Mouse (Mus musculus) heart, postnatal 4 days (tissue): ENCODE measurements at regions not wholly inside any gene's neighbourhood (a gene's known extent, or its start where the extent isn't known, plus 50 kb on each side); places are given as distances from the start of the nearest gene placed in this dataset.
A peak's percentile ranks its signal among the peaks of the same experiment; 100 is the strongest.

Source experiments
- DNase-seq: peaks from one replicate; pipeline ENCODE4 v3.0.0; 2021

DNA sequence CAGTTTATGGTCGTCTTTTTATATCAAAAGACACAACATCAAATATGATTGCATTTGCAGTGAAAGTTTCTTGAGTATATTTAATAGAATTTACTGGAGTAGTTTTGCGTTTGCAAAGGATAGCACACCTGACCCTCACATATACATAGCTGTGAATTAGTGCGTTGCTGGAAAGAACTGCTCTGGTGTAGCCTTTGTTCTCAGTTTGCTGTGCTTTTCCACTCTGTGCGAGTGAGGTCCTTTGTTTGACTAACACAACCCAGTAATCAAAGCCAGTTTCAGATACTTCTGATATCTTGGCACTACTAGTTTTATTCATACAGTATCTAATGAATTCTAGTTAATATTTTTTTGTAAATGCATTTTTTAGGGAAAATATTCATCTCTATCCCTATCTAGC is 84.7 kb downstream of the Trim52 start:
- no peak for DNase-seq

DNA sequence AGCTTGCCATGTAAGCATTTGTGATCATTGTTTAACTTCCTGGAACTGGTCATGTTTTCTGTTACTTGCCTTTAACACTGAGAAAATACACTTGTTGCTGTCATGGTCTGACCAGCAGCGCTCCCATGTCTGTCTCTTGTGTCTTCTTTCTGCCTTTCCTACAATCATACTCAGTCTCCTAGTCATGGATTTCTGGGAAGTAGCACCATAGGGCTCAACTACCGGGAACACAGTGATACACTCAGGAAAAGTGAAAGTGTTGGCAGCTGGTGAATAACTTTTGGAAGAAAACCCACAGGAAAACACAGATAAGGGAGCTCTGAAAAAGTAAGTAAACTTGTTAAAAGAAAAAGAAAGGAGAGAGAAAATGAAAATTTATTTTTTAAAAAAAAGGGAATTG is 87.6 kb downstream of the Trim52 start:
- DNase-seq: no peak

DNA sequence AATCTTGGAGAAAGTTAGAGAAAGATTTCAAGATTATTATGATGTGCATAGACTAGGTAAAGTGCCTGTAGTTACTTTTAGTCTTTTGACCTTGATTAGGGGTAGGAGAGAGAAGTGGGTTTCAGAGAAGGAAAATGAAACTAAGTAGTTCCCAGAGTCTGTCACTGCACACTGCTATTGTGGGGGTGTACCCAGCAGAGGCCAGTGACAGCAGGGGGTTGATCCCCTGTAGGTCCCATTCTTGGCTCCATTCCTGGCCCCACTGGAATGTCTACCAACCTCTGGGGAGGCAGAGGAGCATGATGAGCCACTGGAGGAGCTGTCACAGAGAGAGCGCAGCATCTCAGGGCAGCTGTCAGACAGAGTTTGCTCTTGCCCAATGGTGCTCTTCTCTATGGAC is 88.1 kb downstream of the Trim52 start:
- no peak for DNase-seq

DNA sequence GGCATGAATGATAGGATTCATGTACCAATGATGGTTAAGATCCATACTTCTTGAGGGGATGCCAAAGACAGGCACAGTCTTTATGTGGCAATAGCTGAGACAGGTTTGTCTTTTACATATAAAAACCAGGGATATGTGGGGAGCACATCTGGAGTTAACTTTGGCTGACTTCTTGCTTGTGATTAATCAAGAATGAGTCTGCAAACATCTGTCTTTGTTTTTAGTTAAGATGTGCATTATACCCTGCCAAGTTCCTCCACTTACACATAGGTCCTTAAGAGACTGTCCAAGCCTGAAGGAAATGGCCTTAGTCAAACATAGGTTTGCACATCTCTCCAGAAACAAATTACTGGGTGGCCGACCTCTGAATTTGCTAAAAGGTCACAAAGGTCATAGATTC is 91.8 kb downstream of the Trim52 start:
- no peak for DNase-seq

DNA sequence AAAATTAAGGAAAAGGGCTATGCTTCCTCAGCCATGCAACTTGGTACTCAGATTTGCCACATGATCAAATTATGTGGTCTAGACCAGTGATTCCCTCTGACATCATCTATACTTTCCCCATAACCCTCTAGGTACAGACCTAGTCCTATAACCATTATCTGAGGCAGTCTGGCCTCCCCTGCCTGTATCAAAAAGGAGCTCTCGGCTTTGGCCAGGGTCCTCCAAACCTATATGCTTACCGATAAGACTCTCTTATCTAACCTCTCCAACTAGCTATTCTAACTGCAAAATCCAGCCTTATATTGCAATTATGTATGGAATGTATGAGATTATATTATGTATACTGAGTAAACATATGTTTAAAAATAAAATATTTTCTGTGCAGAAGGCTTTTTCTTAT is 93.1 kb downstream of the Trim52 start:
- no peak for DNase-seq

DNA sequence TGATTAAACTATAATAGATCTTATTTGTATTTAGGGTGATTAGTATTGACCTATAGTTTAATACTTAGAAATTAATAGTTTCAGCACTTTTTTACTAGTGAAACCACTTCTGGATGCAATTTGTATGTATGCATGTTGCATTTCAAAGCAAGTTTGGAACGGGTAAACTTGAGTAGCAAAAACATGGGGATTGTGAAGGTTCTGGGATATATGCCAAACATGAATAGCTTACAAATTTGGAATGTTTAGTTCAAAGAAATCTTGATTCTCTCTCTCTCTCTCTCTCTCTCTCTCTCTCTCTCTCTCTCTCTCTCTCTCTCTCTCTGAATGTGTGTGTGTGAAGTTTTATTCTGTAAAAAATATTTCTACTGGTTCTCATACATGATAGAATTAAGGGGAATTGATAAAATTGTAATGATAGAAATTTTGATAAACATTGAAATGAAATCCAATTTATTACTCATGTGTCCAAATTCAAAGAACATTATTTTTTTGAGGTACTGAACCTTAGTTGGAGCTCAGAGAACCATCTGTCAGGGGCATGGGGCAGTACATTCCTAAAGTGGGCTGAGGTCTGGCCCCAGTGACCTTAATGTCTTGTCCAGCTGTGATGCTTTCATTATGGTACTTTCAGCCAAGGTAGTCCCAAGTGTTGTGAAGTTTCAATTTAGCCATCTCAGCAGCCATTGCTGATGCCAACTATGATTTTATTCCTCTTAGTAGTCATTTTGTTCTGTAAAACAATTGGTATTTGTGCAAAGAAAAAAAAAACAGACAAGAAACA is 93.7 kb downstream of the Trim52 start:
- DNase-seq: no peak

DNA sequence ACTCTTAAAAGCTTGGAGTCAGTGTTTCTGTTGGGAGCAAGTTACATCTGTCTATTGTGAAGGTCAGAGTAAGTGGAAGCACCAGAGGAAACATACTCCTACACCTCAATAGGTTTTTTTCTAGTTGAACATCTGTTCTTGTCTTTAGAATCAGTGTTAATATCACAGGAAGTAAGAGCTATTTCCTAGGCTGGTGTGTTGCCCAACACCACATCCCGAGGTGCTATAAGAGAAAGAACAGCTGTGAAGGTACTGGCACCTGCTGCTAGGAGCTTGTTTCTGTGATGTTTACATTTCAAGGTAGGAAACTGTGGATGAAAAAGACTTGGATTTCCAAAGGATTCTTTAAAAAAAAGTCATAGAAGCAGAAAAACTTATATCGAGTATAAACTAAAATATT is 105.1 kb downstream of the Trim52 start:
- no peak for DNase-seq

DNA sequence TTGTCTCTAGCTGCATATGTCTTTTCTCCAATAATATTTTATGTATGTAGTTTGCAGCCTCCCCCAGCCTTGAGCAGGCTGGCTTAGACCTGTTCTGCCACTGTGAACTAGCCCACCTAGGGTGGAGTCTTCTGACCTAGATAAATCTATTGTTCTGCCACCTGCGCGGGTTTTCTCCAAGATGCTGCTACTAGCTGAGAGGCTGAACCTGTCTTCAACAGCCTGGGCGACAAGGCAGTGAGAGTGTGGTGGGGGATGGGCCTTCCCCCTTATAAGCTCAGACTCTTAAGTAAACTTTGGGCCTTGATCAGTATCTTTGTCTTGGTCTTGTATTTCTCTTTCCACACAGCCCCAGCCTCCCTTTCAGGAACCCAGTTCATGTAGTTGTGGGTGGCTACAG is 111.7 kb downstream of the Trim52 start:
- no peak for DNase-seq

DNA sequence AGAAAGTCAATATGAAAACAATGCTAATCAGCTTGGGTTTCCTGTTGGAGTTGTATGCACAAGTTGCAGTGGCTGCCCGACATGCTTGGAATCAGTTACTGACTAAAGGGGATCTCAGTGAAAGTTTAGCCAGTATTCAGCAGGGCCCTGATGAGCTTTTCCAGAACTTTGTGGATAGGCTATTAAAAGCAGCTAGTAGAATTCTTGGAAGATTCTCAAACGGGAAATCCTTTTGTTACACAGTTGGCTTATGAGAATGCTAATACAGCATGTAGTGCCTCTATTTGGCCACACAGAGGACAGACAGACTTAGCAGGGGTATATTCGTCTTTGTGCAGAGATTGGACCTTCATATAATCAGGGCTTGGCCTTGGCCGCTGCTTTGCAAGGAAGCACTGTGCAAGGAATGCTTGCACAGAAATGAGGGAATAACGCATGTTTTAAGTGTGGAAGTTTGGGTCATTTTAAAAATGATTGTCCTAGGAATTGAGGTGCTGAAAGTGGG is 113.3 kb downstream of the Trim52 start:
- no peak for DNase-seq

DNA sequence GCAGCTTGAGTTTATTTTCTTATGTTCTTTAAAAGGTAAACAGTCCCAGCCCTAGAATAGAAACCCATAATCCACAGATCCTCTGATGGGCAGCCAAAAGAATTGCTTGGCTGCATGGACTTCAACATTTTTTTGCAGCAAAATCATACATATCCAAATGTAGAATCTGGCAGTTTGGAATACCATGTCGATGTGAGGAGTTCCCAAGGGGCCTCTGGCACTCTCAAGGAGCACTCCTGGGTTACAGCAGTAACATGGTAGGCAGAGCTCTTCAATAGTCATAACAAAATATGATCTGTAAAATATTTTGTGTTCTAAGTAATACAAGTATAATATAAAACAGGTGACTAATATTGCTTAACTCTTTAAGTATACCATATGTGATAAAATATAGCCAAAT is 119.4 kb downstream of the Trim52 start:
- DNase-seq: no peak

DNA sequence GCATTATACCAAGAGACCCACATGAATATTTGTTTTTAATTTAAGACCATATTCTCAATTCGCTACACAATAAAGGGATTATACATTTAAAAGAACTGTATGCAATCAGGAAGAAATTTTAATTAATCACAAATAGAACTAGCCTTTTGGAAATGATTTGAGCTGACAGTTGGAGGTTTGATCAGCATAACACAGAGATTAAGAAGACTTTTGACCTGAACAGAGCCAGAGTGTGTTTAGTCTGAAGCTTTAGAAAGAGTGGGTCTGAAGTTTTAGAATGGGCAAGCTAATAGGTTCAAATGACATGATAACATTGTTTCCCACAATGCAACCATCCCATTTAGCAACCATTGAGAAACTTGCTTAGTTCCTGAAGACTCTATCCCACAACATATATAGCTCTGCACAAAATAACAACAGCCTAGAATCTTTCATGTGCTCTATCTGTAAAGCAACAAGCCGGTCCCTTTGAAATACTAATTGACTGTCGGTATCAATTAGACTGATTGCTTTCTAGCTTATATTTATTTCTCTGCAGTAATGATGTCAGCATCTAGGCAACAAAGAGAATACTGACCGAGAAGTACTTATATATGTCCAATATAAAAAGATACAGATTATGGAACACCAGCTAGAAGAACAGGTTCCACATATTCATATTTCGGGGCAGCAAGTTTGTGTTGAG is 135.9 kb downstream of the Trim52 start:
- DNase-seq: no peak

DNA sequence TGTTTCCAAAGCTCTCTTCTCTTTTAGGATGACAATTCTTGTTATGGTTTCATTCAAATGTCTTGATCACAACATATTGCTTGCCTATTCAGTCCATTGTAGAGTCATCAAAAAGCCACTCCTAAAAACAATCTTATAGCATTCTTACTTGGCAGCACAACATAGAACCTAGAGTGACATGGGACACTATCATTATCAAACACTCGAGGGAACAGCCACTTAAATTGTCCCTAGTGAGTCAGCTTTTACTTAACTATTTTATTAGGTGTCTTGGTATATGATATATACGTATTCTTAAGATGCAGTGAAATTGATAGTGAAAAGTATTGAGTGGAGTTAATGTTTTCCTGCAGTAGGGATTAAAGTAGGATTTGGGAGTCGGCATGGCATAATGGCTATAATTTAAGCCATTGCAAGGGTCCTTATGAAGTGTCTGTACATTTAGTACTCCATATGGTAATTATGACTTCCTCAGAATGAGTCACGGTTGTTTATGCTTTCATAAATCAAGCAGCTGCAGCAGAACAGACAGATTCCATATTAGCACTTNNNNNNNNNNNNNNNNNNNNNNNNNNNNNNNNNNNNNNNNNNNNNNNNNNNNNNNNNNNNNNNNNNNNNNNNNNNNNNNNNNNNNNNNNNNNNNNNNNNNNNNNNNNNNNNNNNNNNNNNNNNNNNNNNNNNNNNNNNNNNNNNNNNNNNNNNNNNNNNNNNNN is 153.6 kb downstream of the Trim52 start:
- DNase-seq: no peak

DNA sequence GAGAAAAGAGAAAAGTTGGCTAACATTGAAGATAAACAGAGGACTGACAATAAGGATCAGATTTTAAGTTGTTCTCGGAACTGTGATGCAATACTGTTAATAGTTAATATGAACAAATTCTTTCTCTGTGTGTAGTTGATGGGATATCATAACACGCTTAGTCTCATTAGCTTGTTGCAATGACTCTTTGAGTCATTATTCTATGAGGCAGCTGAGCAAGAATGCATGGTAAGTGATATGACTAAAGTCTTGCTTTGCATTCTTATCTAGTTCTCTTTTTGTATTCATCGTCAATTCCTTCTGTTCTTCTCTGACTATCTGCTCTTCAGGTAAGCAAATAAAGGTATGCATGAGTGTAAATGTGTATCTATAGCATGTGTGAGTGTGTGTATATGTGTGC is 159.3 kb downstream of the Trim52 start:
- no peak for DNase-seq

DNA sequence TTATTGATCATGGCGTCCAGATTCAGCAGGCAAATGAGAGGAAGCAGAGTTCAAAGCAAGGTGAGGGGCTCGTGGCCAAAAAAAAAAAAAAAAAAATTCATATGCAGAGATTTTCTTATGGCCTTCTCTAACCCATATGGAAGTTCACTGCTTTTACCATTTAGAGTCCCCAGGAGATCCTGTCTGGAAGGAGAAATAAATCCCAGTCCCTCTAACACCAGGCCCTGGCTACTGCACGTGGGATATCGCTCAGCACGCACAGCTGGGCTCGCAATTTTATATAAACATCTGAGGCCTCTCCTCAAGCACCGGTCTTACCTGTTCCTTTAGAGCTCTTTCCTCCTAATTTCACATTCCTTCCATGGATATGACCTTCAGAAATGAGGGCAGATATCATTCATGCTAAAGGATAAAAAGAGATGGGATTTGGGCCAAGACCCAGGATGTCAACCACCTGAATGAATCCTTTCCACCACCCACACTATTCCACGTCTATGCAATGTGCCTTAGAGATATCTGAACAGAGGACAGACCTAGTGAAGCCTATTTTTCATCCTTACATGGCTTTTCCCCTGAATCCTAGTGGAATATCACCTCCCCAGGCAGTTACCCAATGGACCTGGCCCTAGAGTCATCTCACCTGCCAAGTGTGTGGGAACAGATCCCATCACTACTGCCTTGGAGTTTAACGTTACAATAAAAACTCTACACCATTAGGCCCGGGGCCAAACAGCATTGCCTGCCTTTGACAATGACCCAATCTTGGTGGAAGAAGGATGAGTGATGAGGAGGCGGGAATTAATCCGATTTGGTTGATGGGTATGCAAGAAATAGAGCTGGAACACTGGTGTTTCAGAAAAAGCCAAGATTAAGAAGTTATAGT is 161.9 kb downstream of the Trim52 start:
- no peak for DNase-seq

DNA sequence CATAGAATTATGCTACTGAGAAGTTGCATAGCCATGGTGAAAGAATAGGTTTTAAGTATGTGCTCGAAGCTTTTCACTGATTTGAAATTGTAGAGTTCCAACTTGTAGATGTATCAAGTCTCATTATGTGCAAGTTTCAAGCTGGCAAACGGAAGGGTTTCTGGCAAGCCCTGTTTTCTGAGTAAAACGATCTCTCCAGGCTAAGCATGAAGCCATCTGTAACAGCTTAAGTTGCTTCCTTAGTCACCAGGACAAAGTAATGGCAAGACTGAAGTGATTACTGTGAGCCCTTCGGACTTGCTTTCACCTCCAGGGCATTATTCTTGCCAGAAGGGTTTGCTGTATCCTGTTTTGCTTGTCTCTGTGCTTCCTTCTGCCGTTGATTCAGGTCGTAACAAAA is 163.7 kb downstream of the Trim52 start:
- no peak for DNase-seq

DNA sequence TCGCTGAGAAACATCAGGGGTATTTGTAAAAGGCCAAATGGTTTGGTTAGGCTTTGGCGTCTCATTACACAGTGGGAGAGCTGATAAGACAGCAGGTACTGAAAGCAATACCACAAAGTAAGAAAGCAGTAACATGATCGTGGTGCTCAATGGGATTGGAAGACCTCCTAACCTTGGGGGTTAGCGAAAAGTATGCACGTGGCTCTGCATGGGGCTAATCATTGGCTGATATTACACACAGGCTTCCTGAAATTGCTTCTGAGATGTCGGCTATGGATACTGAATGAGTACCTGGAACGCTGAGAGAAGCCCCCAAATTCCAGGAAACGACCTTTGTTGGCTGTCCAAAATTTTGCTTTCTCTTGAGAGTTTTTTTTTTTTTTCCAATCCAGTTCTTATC is 207.6 kb downstream of the Trim52 start:
- no peak for DNase-seq

DNA sequence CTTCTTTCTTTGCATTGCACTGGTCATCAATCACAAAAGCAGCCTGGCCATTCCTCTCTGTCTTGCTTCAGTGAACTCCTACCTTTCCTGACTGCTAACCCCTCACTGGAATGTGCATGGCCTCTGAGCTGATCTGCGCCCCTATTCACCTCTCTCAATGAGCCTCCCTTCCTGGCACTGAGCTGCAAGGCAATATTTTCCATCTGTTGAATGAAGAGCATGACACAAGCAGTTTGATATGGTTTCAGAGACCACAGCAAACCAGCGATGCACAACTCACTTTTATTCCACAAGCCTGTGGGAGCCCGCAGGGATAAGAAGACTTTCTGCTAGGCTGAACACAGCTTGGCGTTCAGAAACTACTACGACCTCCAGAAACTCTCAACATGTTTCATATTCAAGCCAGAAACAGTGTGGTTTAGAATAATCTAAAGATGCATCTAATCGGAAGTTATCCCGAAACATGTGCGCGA is 208.1 kb downstream of the Trim52 start:
- peak; percentile 5 for DNase-seq

DNA sequence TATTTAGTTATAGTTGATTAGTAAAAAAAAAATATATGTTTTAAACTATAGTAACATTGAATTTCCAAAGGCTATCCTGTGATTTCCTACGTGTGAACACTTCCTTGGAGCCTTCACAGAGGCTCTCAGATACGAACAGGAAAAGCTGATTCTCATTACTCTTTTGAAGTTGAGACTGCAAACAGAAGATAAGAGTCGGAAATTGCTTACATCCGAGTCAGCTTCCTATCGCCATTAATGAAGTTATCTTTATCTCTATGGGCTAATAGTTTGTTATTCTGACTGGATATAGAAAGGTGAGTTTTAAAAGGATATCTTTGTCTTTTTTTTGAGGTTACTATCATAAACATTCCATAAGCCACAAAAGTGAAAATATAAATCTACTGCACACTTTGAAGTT is 212.8 kb downstream of the Trim52 start:
- no peak for DNase-seq

DNA sequence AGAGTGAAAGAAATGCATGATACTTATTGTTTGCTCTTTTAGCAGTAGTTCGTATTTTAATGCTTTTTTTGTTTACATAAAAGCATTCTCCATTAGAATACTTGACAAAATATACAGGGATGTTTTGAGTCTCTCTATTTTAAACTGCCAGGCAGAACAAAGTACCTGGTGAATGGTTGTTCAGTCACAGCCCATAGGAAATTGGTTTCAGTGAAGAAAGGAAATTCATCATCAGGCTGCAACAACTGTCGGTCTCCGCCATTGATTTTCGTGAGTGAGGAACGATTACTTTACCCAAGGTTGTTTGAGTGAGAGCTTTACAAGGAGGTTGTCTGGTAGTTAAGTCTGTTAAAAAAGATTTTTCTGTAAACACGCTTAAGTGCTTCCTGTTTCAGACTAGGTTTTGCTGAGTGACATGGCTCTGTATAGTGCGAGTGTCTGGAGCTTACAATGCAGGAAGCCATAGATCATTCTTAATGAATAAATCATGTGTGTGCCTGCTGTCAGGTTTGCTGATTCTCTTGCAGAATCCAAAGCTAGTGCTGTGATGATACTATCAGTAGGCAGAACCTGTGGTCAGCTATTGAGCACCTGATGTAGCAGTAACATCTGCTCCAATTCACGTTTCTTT is 221.8 kb downstream of the Trim52 start:
- DNase-seq: no peak

DNA sequence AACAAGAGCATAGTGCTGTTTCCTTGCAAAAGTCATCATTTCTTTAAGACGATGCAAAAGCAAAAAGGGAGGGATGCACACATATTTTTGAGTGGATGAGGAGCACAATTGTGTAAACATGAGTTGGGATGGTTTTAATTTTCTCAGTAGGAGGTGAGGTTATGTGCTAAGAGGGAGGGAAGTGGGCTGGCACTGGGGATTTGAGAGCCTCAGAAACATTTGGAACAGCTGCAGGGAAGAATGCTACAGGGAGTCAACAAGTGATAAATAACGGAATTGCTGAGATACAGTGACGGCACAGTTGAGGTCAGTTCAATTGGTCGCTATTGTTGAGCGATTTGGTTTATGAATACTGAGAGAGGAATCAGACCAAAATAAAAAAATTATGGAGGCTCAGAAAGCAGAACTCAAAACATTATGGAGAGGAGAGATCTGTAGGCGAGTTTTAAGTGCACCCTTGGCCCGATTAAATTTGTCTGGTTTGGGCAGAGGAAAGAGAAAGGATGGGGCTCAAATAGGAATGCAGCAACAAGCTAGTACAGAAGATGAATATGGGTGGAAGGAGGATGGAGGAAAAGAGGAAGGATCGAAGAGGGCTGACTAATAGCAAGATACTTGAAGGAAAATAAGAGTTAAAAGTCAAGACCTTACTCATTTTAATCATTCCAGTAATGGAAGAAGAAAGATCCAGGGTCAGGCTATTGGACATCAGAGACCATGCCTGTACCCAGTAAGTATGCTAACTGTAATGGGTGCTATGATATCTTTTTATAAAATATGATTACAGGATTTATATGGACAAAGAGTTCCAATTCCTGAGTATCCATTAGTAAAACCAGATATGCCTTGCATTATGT is 259.0 kb downstream of the Trim52 start:
- DNase-seq: peak; percentile 19

DNA sequence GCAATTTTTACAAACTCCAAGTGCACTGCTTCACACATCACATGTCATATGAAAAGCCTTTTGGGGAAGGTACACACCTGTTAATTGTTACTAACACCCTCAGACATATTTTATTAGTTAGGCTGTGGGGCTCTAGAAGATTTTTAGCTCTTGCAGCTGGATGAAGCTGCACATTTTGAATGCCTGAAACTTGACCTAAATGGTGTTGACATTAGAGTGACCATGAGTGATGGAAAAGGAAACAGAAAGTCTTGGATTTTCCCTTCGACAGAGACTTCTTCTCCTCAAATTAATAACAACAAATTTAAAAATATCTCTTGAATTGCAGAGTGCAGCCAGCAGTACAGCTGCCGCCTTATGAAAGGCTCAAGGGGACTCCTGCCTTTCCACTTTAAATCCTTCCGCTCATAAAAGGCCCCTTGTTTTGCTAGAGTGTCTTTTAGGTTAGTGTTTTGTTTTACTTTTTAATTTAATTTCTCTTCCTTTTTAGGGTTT is 259.7 kb downstream of the Trim52 start:
- no peak for DNase-seq
